Mouse (Mus musculus): Measurements from ENCODE around the gene Nwd2.

- no peak for TF ChIP-seq CTCF (IDR thresholded peaks at IDR 0.05; ENCODE audit: extremely low read depth, insufficient read length, insufficient replicate concordance, low read depth, low read length)
- TF ChIP-seq POLR2A (IDR thresholded peaks at IDR 0.05; ENCODE audit: low read depth, low read length), result no peak
Measured at GRCm38 (mm10) chr5:63697196-63697595, 48.3 kb downstream of the Nwd2 start.
